Mouse (Mus musculus) MEL (cell line): Measurements from ENCODE around the gene St6galnac3. TPM values are rescaled to one million over a fixed set of nuclear protein-coding genes. Genes with fewer than 3 reads are reported as not detected.
A peak's percentile ranks its signal among the peaks of the same experiment; 100 is the strongest.

Source experiments
- DNase-seq: peaks from one replicate; pipeline ENCODE4 v3.0.0; 2011; ENCODE audit warnings: low read depth, low spot score
- H3K27ac ChIP-seq: 2 replicates; pipeline ENCODE4 v1.5.1; 2012; ENCODE audit warnings: low read depth, mild to moderate bottlenecking, control low read depth, low read length, moderate library complexity; ENCODE audit not compliant: control insufficient read depth
- H3K27me3 ChIP-seq, 2 experiments: fragments of 150-350 bp in 1 of 2; sonication (generic) in 1 of 2; 2 replicates each; pipeline ENCODE4 v1.6.1; 2012; ENCODE audit warnings: low read length in 2 of 2, mild to moderate bottlenecking in 2 of 2, improper control_type of control experiment in 1 of 2, moderate library complexity in 1 of 2; ENCODE audit not compliant: insufficient read depth in 2 of 2, control insufficient read depth in 1 of 2
- H3K36me3 ChIP-seq, 2 experiments: 2 replicates each; pipeline ENCODE4 v1.6.1; 2012 to 2014; ENCODE audit warnings: low read length in 2 of 2, improper control_type of control experiment in 1 of 2, inconsistent platforms in 1 of 2, mild to moderate bottlenecking in 1 of 2; ENCODE audit not compliant: insufficient read depth in 2 of 2, control insufficient read depth in 1 of 2
- H3K4me1 ChIP-seq, 2 experiments: fragments of 150-350 bp in 1 of 2; sonication (generic) in 1 of 2; 2 replicates each; pipeline ENCODE4 v1.6.1; 2012; ENCODE audit warnings: low read length in 2 of 2, improper control_type of control experiment in 1 of 2, mild to moderate bottlenecking in 1 of 2; ENCODE audit not compliant: insufficient read depth in 2 of 2, control insufficient read depth in 1 of 2
- H3K4me3 ChIP-seq, 2 experiments: fragments of 150-350 bp in 1 of 2; sonication (generic) in 1 of 2; 2 replicates each; pipeline ENCODE4 v1.5.1; 2012; ENCODE audit warnings: low read depth in 2 of 2, low read length in 2 of 2, mild to moderate bottlenecking in 2 of 2, moderate library complexity in 2 of 2, control low read depth in 1 of 2, improper control_type of control experiment in 1 of 2; ENCODE audit not compliant: control insufficient read depth in 1 of 2, insufficient read depth in 1 of 2
- H3K79me2 ChIP-seq: 2 replicates; pipeline ENCODE4 v1.6.1; 2012; ENCODE audit warnings: mild to moderate bottlenecking, low read length, moderate library complexity; ENCODE audit not compliant: control insufficient read depth, poor library complexity, insufficient read depth
- H3K9ac ChIP-seq: 2 replicates; pipeline ENCODE4 v1.6.1; 2012; ENCODE audit warnings: low read depth, mild to moderate bottlenecking, control low read depth, low read length, moderate library complexity; ENCODE audit not compliant: control insufficient read depth, poor library complexity, severe bottlenecking
- H3K9me3 ChIP-seq: fragments of 150-350 bp; sonication (generic); replicated peaks from 2 replicates; pipeline ENCODE4 v1.6.1; 2012; ENCODE audit warnings: mild to moderate bottlenecking, low read length, improper control_type of control experiment, moderate library complexity; ENCODE audit not compliant: insufficient read depth
- BHLHE40 ChIP-seq: IDR thresholded peaks from 2 replicates; pipeline ENCODE4 v1.6.1; 2012; ENCODE audit warnings: low read depth, mild to moderate bottlenecking, inconsistent platforms, low read length, improper control_type of control experiment, borderline replicate concordance
- CTCF ChIP-seq, 3 experiments: IDR thresholded peaks in 2 of 3; conservative IDR thresholded peaks in 1 of 3; 2 replicates each; pipeline ENCODE4 v1.5.1; 2011 to 2012; ENCODE audit warnings: low read length in 3 of 3, low read depth in 2 of 3, mild to moderate bottlenecking in 2 of 3, improper control_type of control experiment in 1 of 3, inconsistent platforms in 1 of 3, mixed read lengths in 1 of 3, moderate library complexity in 1 of 3; ENCODE audit not compliant: control insufficient read depth in 1 of 3, insufficient read depth in 1 of 3, poor library complexity in 1 of 3, severe bottlenecking in 1 of 3
- E2F4 ChIP-seq: IDR thresholded peaks from 2 replicates; pipeline ENCODE4 v1.6.1; 2011; ENCODE audit warnings: low read depth, low read length, improper control_type of control experiment, borderline replicate concordance
- ELF1 ChIP-seq: IDR thresholded peaks from 2 replicates; pipeline ENCODE4 v1.6.1; 2014; ENCODE audit warnings: low read depth, mild to moderate bottlenecking, inconsistent platforms, low read length, improper control_type of control experiment, moderate library complexity
- EP300 ChIP-seq, 2 experiments: IDR thresholded peaks; 2 replicates each; pipeline ENCODE4 v1.6.1; 2011; ENCODE audit warnings: improper control_type of control experiment in 2 of 2, low read length in 2 of 2, low read depth in 1 of 2, mild to moderate bottlenecking in 1 of 2
- ETS1 ChIP-seq: IDR thresholded peaks from 2 replicates; pipeline ENCODE4 v1.6.1; 2012; ENCODE audit warnings: low read depth, mild to moderate bottlenecking, inconsistent platforms, low read length, improper control_type of control experiment, moderate library complexity
- GABPA ChIP-seq: IDR thresholded peaks from 2 replicates; pipeline ENCODE4 v1.6.1; 2012; ENCODE audit warnings: low read depth, mild to moderate bottlenecking, inconsistent platforms, low read length, improper control_type of control experiment, moderate library complexity
- GATA1 ChIP-seq: IDR thresholded peaks from 2 replicates; pipeline ENCODE4 v1.6.1; 2011; ENCODE audit warnings: low read depth, low read length, improper control_type of control experiment
- JUND ChIP-seq: IDR thresholded peaks from 2 replicates; pipeline ENCODE4 v1.6.1; 2011; ENCODE audit warnings: low read depth, mild to moderate bottlenecking, improper control_type of control experiment, low read length
- KAT2A ChIP-seq: conservative IDR thresholded peaks from 2 replicates; pipeline ENCODE4 v1.6.1; 2012; ENCODE audit warnings: low read depth, low read length, improper control_type of control experiment, inconsistent platforms
- MAX ChIP-seq: IDR thresholded peaks from 2 replicates; pipeline ENCODE4 v1.6.1; 2011; ENCODE audit warnings: low read length, improper control_type of control experiment
- NELFE ChIP-seq: IDR thresholded peaks from 2 replicates; pipeline ENCODE4 v1.6.1; 2011; ENCODE audit warnings: low read depth, low read length, improper control_type of control experiment
- NRF1 ChIP-seq: IDR thresholded peaks from 2 replicates; pipeline ENCODE4 v1.6.1; 2014; ENCODE audit warnings: low read depth, mild to moderate bottlenecking, inconsistent platforms, low read length, improper control_type of control experiment, moderate library complexity; ENCODE audit not compliant: poor library complexity, insufficient read depth, severe bottlenecking
- POLR2A ChIP-seq, 2 experiments: IDR thresholded peaks; 2 replicates each; pipeline ENCODE4 v1.6.1; 2011 to 2012; ENCODE audit warnings: low read length in 2 of 2, mild to moderate bottlenecking in 2 of 2, control low read depth in 1 of 2, improper control_type of control experiment in 1 of 2, low read depth in 1 of 2, moderate library complexity in 1 of 2; ENCODE audit not compliant: control insufficient read depth in 1 of 2, insufficient read depth in 1 of 2, poor library complexity in 1 of 2
- POLR2AphosphoS2 ChIP-seq: IDR thresholded peaks from 2 replicates; pipeline ENCODE4 v1.6.1; 2011; ENCODE audit warnings: low read length, improper control_type of control experiment
- POLR2AphosphoS5 ChIP-seq: IDR thresholded peaks from 2 replicates; pipeline ENCODE4 v1.6.1; 2012; ENCODE audit warnings: low read depth, borderline replicate concordance, mild to moderate bottlenecking, inconsistent platforms, low read length, moderate library complexity, mixed read lengths
- RAD21 ChIP-seq: IDR thresholded peaks from 2 replicates; pipeline ENCODE4 v1.6.1; 2011; ENCODE audit warnings: mild to moderate bottlenecking, low read depth, low read length, improper control_type of control experiment
- SIN3A ChIP-seq: IDR thresholded peaks from 2 replicates; pipeline ENCODE4 v1.6.1; 2012; ENCODE audit warnings: low read length, improper control_type of control experiment, inconsistent platforms
- SMC3 ChIP-seq: IDR thresholded peaks from 2 replicates; pipeline ENCODE4 v1.6.1; 2011; ENCODE audit warnings: low read depth, low read length, improper control_type of control experiment
- TBP ChIP-seq: IDR thresholded peaks from 2 replicates; pipeline ENCODE4 v1.8.0; 2011; ENCODE audit warnings: low read depth, low read length, improper control_type of control experiment
- TCF12 ChIP-seq: IDR thresholded peaks from 2 replicates; pipeline ENCODE4 v1.6.1; 2014; ENCODE audit warnings: low read depth, mild to moderate bottlenecking, inconsistent platforms, low read length, improper control_type of control experiment, moderate library complexity
- USF1 ChIP-seq: IDR thresholded peaks from 2 replicates; pipeline ENCODE4 v1.6.1; 2014; ENCODE audit warnings: low read depth, mild to moderate bottlenecking, inconsistent platforms, low read length, improper control_type of control experiment, moderate library complexity
- ZC3H11A ChIP-seq: IDR thresholded peaks from 2 replicates; pipeline ENCODE4 v1.6.1; 2012; ENCODE audit warnings: low read depth, mild to moderate bottlenecking, inconsistent platforms, low read length, improper control_type of control experiment
- ZNF384 ChIP-seq: IDR thresholded peaks from 2 replicates; pipeline ENCODE4 v1.6.1; 2012; ENCODE audit warnings: low read depth, mild to moderate bottlenecking, inconsistent platforms, low read length, improper control_type of control experiment
- polyA plus RNA-seq, 2 experiments: library from polyadenylated mRNA; stranded (reverse) in 1 of 2; unstranded in 1 of 2; fragments of >175 nt in 1 of 2; fragments of >200 nt in 1 of 2; gene quantifications; 2 replicates each; pipeline versions ENCODE4 v1.2.1 to v1.2.4; 2012; ENCODE audit warnings: low replicate concordance in 2 of 2, low read depth in 1 of 2; ENCODE audit not compliant: insufficient read length in 2 of 2, insufficient read depth in 1 of 2, missing spikeins in 1 of 2
- total RNA-seq: library from RNA; depleted of rRNA; stranded (reverse); fragments of 300-350 nt; gene quantifications from 2 replicates; pipeline ENCODE4 v1.2.3, GENCODE M21; 2012

Gene St6galnac3
- total and polyA plus RNA-seq, 3 experiments, result 7.8 to 11.4 TPM; not detected in 1

DNA sequence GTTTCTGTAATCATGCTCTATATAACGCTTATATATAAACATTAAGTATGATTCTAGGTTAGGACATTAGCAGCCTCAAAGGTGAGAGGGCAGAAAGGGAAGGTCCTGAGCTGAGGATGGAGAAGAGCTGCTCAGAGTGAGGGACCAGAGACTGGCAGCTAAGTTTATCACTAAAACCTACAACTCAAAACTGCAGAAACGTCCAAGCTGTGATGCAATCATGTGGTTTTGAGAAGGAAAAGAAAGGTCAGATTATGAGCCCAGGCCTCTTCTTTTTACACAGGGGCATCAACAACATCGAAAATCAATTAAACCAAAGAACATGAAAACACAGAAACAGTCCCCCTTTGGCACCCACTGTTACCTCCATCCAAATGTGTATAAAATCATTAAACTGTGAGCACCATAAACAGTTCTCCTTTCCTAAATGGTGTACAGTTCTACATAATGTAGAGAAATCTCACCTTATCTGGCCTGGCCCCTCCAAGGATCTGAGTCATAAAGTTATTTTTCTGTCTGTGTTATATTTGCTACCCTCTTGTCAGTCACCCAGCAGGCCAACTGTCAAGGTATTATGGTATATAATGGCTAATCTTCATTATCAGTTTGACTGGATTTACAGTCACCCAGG, 244.9 kb downstream of the St6galnac3 start (continued):
- TF ChIP-seq EP300 (IDR thresholded peaks at IDR 0.05; ENCODE audit: low read depth in 1 of 2, low read length in 2 of 2) (peak; percentile 60 to 77; a peak in 3 of 4 replicates), ELF1 (no peak), JUND (no peak), NELFE (no peak), GABPA (no peak)
- TF ChIP-seq, all 39 proteins: peak for 5

DNA sequence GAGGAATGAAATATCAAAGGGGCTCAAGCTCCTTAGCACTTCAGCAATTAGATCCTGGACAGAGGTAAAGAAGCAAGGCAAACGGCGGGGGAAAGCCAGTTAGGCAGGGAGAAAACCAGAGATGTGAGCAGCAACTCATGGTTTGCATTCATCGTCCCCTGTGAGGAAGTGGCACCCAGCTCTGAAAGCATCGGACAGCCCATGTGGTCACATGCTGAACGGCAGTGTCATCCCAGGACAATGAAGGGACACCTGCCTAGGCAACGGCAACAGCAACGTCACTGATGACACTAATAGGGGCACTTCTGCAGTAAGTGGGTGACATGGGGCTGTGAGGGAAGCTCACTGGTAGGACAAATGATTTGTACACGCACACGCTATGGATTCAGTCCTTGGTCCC, 249.1 kb downstream of the St6galnac3 start:
- Histone ChIP-seq H3K27ac (no peak overlapping the region), H3K79me2 (no peaks in the 10 kb centered on the region), H3K9ac (no peak overlapping the region), H3K4me1 (peaks cover 6 to 11% of the 10 kb centered on the region in 2 experiments), H3K4me3 (no peak overlapping the region)
- DNase-seq, result no peak
- TF ChIP-seq SIN3A (no peak), ETS1 (no peak), KAT2A (no peak), E2F4 (no peak), TCF12 (no peak), BHLHE40 (no peak), MAX (no peak), POLR2AphosphoS2 (no peak), POLR2A (IDR thresholded peaks at IDR 0.05; ENCODE audit: control insufficient read depth in 1 of 2, insufficient read depth in 1 of 2, low read depth in 1 of 2, low read length in 2 of 2, poor library complexity in 1 of 2) (no peak), NRF1 (no peak), POLR2AphosphoS5 (no peak), SMC3 (no peak), CTCF (IDR thresholded peaks at IDR 0.05 in 2 of 3, conservative IDR thresholded peaks at IDR 0.05 in 1 of 3; ENCODE audit: control insufficient read depth in 1 of 3, insufficient read depth in 1 of 3, low read depth in 2 of 3, low read length in 3 of 3, poor library complexity in 1 of 3, severe bottlenecking in 1 of 3) (no peak), ZC3H11A (no peak), GATA1 (no peak), TBP (no peak), RAD21 (no peak), ZNF384 (no peak), USF1 (no peak)
- TF ChIP-seq, all 39 proteins: peak for 0
- Histone ChIP-seq H3K36me3 (peaks cover 0 to 11% of the 10 kb centered on the region in 2 experiments; a peak in 2 of 4 replicates), H3K27me3 (no peaks in the 10 kb centered on the region), H3K9me3 (no peaks in the 10 kb centered on the region)
